ENCODE assay signal across 8 mouse cellular contexts in genomic region chr11:69948066-69948762, GRCm38 (mm10). TPM values are rescaled to one million over a fixed set of nuclear protein-coding genes. Genes with fewer than 3 reads are reported as not detected.
A peak's percentile ranks its signal among the peaks of the same experiment; 100 is the strongest.
DNase-seq lines count a peak whose midpoint lies in the region; ATAC-seq and TF ChIP-seq lines count a peak whose summit lies in the region.

Gene Slc2a4 (minus strand): TSS chr11:69948188.

- H3K9me3 ChIP-seq in embryonic facial prominence, embryonic 10.5 days, result no peaks in the 10 kb centered on the region
- no peaks in the 10 kb centered on the region for H3K9me3 ChIP-seq in liver, embryonic 11.5 days (ENCODE audit: control insufficient read depth, low read length)
- H3K9me3 ChIP-seq in stomach, postnatal 0 days (ENCODE audit: control insufficient read depth, low read length), result no peaks in the 10 kb centered on the region

- no peak for TF ChIP-seq CTCF in C2C12 (IDR thresholded peaks at IDR 0.05; ENCODE audit: control insufficient read depth, insufficient read depth, insufficient read length)
- no peak for TF ChIP-seq CTCF in heart, adult 2 months (IDR thresholded peaks at IDR 0.05)
- TF ChIP-seq CTCF in stomach, postnatal 0 days (IDR thresholded peaks at IDR 0.05; ENCODE audit: low read depth), result no peak

- H3K4me2 ChIP-seq in liver, embryonic 11.5 days, result peak within 1 kb of the TSS; percentile 84
- H3K4me2 ChIP-seq in myocyte (ENCODE audit: low read depth), result peak within 1 kb of the TSS; percentile 99
- H3K4me2 ChIP-seq in stomach, postnatal 0 days (replicated peaks; ENCODE audit: low read depth), result peak within 1 kb of the TSS; percentile 66

- peak within 1 kb of the TSS; percentile 95 for H3K27ac ChIP-seq in embryonic facial prominence, embryonic 10.5 days (replicated peaks)
- peak within 1 kb of the TSS; percentile 97 for H3K27ac ChIP-seq in heart, adult 2 months
- H3K27ac ChIP-seq in liver, embryonic 11.5 days (ENCODE audit: low read depth, low read length), result peak within 1 kb of the TSS; percentile 70
- H3K27ac ChIP-seq in stomach, postnatal 0 days (replicated peaks), result peak within 1 kb of the TSS; percentile 89

- TF ChIP-seq POLR2A in heart, adult 2 months (IDR thresholded peaks at IDR 0.05; ENCODE audit: insufficient read depth, low read depth, low read length), result peak; percentile 91
- TF ChIP-seq POLR2A in myocyte (IDR thresholded peaks at IDR 0.05; ENCODE audit: insufficient read length, low read depth), result peak; percentile 58

- H3K79me2 ChIP-seq in C2C12 (ENCODE audit: control insufficient read depth, insufficient read depth), result no peaks in the 10 kb centered on the region
- no peaks in the 10 kb centered on the region for H3K79me2 ChIP-seq in heart, adult 2 months (replicated peaks; ENCODE audit: control insufficient read depth, insufficient read depth, low read length)
- H3K79me2 ChIP-seq in myocyte (ENCODE audit: control insufficient read depth, insufficient read depth), result no peaks in the 10 kb centered on the region

- peak; percentile 88 for DNase-seq in adrenal gland, adult 8-10 months
- peak; percentile 99 for DNase-seq in embryonic facial prominence, embryonic 10.5 days (ENCODE audit: low spot score)
- peak; percentile 92 for DNase-seq in heart, adult 2 months
- DNase-seq in kidney, adult 18-20 months, result peak; percentile 91
- peak; percentile 94 for DNase-seq in liver, embryonic 11.5 days (ENCODE audit: low spot score)
- DNase-seq in stomach, postnatal 0 days (ENCODE audit: low spot score), result peak; percentile 95

- H3K4me1 ChIP-seq in embryonic facial prominence, embryonic 10.5 days, result peaks cover 34% of the 10 kb centered on the region
- H3K4me1 ChIP-seq in heart, adult 2 months (ENCODE audit: control insufficient read depth, insufficient read depth, low read length), result no peaks in the 10 kb centered on the region; the same call in 1 of the 2 replicates
- H3K4me1 ChIP-seq in liver, embryonic 11.5 days (replicated peaks; ENCODE audit: control insufficient read depth, insufficient read depth, low read length), result peaks cover 25% of the 10 kb centered on the region
- H3K4me1 ChIP-seq in stomach, postnatal 0 days (replicated peaks; ENCODE audit: control insufficient read depth, insufficient read depth), result no peaks in the 10 kb centered on the region

- H3ac ChIP-seq in C2C12 (ENCODE audit: control insufficient read depth, insufficient read length, low read depth) (peak within 1 kb of the TSS; percentile 21), myocyte (ENCODE audit: control insufficient read depth, insufficient read length) (no peak within 1 kb of the TSS)

- H3K4me3 ChIP-seq in C2C12 (ENCODE audit: insufficient read depth, poor library complexity, severe bottlenecking), result no peak within 1 kb of the TSS
- peak within 1 kb of the TSS; percentile 62 for H3K4me3 ChIP-seq in embryonic facial prominence, embryonic 10.5 days
- H3K4me3 ChIP-seq in heart, adult 2 months, result peak within 1 kb of the TSS; percentile 48
- H3K4me3 ChIP-seq in liver, embryonic 11.5 days (ENCODE audit: low read depth, low read length), result peak within 1 kb of the TSS; percentile 60
- H3K4me3 ChIP-seq in myocyte, result peak within 1 kb of the TSS; percentile 30
- peak within 1 kb of the TSS; percentile 49 for H3K4me3 ChIP-seq in stomach, postnatal 0 days (ENCODE audit: low read depth, low read length)

- H3K27me3 ChIP-seq in C2C12 (ENCODE audit: control insufficient read depth, insufficient read depth, insufficient read length) (peaks cover 1% of the 10 kb centered on the region), myocyte (ENCODE audit: control insufficient read depth, insufficient read depth, insufficient read length) (no peaks in the 10 kb centered on the region)
- H3K27me3 ChIP-seq in embryonic facial prominence, embryonic 10.5 days (replicated peaks; ENCODE audit: low read depth, poor library complexity, severe bottlenecking), result peaks cover 10% of the 10 kb centered on the region; the same call in 1 of the 2 replicates
- H3K27me3 ChIP-seq in heart, adult 2 months (ENCODE audit: control insufficient read depth, insufficient read depth, low read length), result no peaks in the 10 kb centered on the region
- H3K27me3 ChIP-seq in liver, embryonic 11.5 days (replicated peaks; ENCODE audit: control insufficient read depth, insufficient read depth, low read length), result peaks cover 18% of the 10 kb centered on the region; the same call in 1 of the 2 replicates
- no peaks in the 10 kb centered on the region for H3K27me3 ChIP-seq in stomach, postnatal 0 days (ENCODE audit: control insufficient read depth, insufficient read depth, low read length)

- no peaks in the 10 kb centered on the region for H3K36me3 ChIP-seq in C2C12 (ENCODE audit: control insufficient read depth, insufficient read depth)
- peaks cover 33% of the 10 kb centered on the region for H3K36me3 ChIP-seq in embryonic facial prominence, embryonic 10.5 days (replicated peaks)
- H3K36me3 ChIP-seq in heart, adult 2 months (ENCODE audit: control insufficient read depth, insufficient read depth, low read length), result peaks cover 4% of the 10 kb centered on the region; the same call in 1 of the 2 replicates
- 0 out of 2 replicates have a peak, but pooled peaks cover 2% of the 10 kb centered on the region for H3K36me3 ChIP-seq in liver, embryonic 11.5 days (ENCODE audit: control insufficient read depth, insufficient read depth, low read length)
- H3K36me3 ChIP-seq in myocyte (ENCODE audit: control insufficient read depth, insufficient read depth), result no peaks in the 10 kb centered on the region
- H3K36me3 ChIP-seq in stomach, postnatal 0 days (ENCODE audit: control insufficient read depth, insufficient read depth, low read length), result peaks cover 3% of the 10 kb centered on the region; the same call in 1 of the 2 replicates

- H3K79me3 ChIP-seq in C2C12 (ENCODE audit: low read depth), result no peaks in the 10 kb centered on the region

- H3K9ac ChIP-seq in heart, adult 2 months (ENCODE audit: low read depth, low read length), result peak within 1 kb of the TSS; percentile 75
- H3K9ac ChIP-seq in liver, embryonic 11.5 days (ENCODE audit: low read depth, low read length), result peak within 1 kb of the TSS; percentile 65
- H3K9ac ChIP-seq in stomach, postnatal 0 days (ENCODE audit: low read length), result peak within 1 kb of the TSS; percentile 63

- ATAC-seq in liver, embryonic 11.5 days (replicated peaks; ENCODE audit: low FRiP score), result peak; percentile 92
- peak; percentile 91 for ATAC-seq in stomach, postnatal 0 days (ENCODE audit: low FRiP score, low TSS enrichment)

- WGBS in embryonic facial prominence, embryonic 10.5 days, result under 1% methylated on average over 34 of the region's 34 CpGs
- WGBS in heart, adult 2 months, result 1% methylated on average over 34 of the region's 34 CpGs
- WGBS in liver, embryonic 11.5 days, result 1% methylated on average over 33 of the region's 34 CpGs
- under 1% methylated on average over 34 of the region's 34 CpGs for WGBS in stomach, postnatal 0 days

- intact Hi-C loops in heart, adult 2 months (cut with DNase I), result no loop called here

- peak; percentile 68 for TF ChIP-seq EP300 in heart, adult 2 months (IDR thresholded peaks at IDR 0.05; ENCODE audit: insufficient read depth, low read depth, low read length)
- no peak for TF ChIP-seq EP300 in stomach, postnatal 0 days (optimal IDR thresholded peaks at IDR 0.05)

TF ChIP-seq in C2C12, 6 proteins besides CTCF, POLR2A, EP300 and RAD21:
- TF ChIP-seq MAX (IDR thresholded peaks at IDR 0.05) (peak; percentile 48), MYOG (IDR thresholded peaks at IDR 0.05; ENCODE audit: control insufficient read depth, extremely low read depth, insufficient read length) (no peak), CEBPB (IDR thresholded peaks at IDR 0.05; ENCODE audit: low read depth) (no peak), FOSL1 (IDR thresholded peaks at IDR 0.05; ENCODE audit: insufficient read depth, low read length, poor library complexity, severe bottlenecking) (no peak), MYOD1 (IDR thresholded peaks at IDR 0.05; ENCODE audit: control insufficient read depth, insufficient read length, low read depth) (no peak), USF1 (IDR thresholded peaks at IDR 0.05; ENCODE audit: low read depth) (no peak)

TF ChIP-seq in myocyte, 11 proteins besides CTCF, POLR2A, EP300 and RAD21:
- peak; percentile 31 for TF ChIP-seq POLR2AphosphoS2 (IDR thresholded peaks at IDR 0.05; ENCODE audit: insufficient read length, low read depth)
- TF ChIP-seq MYOG (IDR thresholded peaks at IDR 0.05; ENCODE audit: control insufficient read depth in 1 of 3, insufficient read depth in 1 of 3, insufficient read length in 2 of 3, low read depth in 2 of 3), result no peak

RNA-seq across cellular contexts. Expression of gene Slc2a4, which starts in this region (rescaled TPM):
- polyA plus RNA-seq in C2C12 (2012; fragmentation: generic; extraction: Trizol) (0.53 TPM), myocyte (2012; fragmentation: generic; extraction: Trizol) (14.1 TPM)
- total RNA-seq in adrenal gland, adult 8-10 months (2022), result 10 to 100 TPM; 36.5 to 90.1 (median 50.0) TPM
- polyA plus RNA-seq in embryonic facial prominence, embryonic 10.5 days (2016; fragmentation: Nextera tagmentation; extraction: Ambion mirVana), result 18.6 and 23.7 TPM in 2 replicates
- total RNA-seq in heart, adult 2 months (2021), result 100 to 1,000 TPM; 363 to 456 TPM
- 516 and 737 TPM in 2 replicates for polyA plus RNA-seq in heart, adult 2 months (2012; rRNA removed)
- polyA plus RNA-seq in liver, embryonic 11.5 days (2014; fragmentation: Nextera tagmentation; extraction: Ambion mirVana), result 7.0 and 8.3 TPM in 2 replicates
- polyA plus RNA-seq in stomach, postnatal 0 days (2015; fragmentation: Nextera tagmentation; extraction: Ambion mirVana), result 36.4 and 40.5 TPM in 2 replicates

Comparison
In these comparisons a context has a peak if more than half of its experiments do, and no peak if none do; other contexts are left out.
1. RNA of gene Slc2a4 (polyA plus RNA-seq): 516 to 737 TPM in heart, adult 2 months; 36.4 to 40.5 TPM in stomach, postnatal 0 days, 18.6 to 23.7 TPM in embryonic facial prominence, embryonic 10.5 days, 14.1 TPM in myocyte (single experiment), 7.0 to 8.3 TPM in liver, embryonic 11.5 days and 0.53 TPM in C2C12 (single experiment); every median in the first group is over 10 times any median in the second.
2. Peak in every context shown above with its lines, with median percentiles within 50 percentile points of each other: DNase-seq, H3K27ac ChIP-seq, H3K9ac ChIP-seq and H3K4me2 ChIP-seq.